Mouse (Mus musculus) thymus, adult 18-20 months (tissue): ENCODE measurements around the gene Itpk1.

Experiments used
- DNase-seq, 2 experiments: peaks; one replicate each; pipeline ENCODE4 v3.0.0; 2022; ENCODE audit warnings: mixed read lengths in 2 of 2

Gene Itpk1

GRCm38 (mm10) chr12:102704457-102705198 lies at the start of gene Itpk1:
Gene Itpk1, minus strand, starts transcription at chr12:102704930.
- DNase-seq: peak; percentile 42 to 50

GRCm38 (mm10) chr12:102748256-102748655 lies 43.5 kb upstream of the Itpk1 start:
- DNase-seq: no peak

DNA sequence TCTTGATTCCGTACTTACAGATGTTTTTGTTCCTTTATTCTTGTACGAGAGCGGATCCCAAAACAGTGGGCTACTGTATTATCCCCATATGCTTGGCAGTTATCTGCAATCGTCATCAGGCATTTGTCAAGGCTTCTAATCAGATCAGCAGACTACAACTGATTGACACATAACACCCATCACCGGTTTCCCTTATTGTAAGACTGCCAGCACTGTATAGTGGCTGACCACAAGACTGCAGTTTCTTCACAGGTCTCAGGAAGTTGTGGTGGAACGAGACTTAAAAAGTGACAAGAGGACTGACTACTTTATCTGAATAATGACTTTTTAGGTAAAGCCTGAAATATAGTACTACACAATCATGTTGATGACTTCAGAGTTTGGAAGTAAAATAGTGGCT lies 40.1 kb upstream of the Itpk1 start:
- DNase-seq: no peak

- DNase-seq: peak; percentile 84 to 85
Measured at GRCm38 (mm10) chr12:102743589-102744574, 39.2 kb upstream of the Itpk1 start, which contains the start of the genes Moap1 and Tmem251. Gene Moap1, minus strand, starts transcription at chr12:102743661. Gene Tmem251, plus strand, starts transcription at chr12:102743762.

DNA sequence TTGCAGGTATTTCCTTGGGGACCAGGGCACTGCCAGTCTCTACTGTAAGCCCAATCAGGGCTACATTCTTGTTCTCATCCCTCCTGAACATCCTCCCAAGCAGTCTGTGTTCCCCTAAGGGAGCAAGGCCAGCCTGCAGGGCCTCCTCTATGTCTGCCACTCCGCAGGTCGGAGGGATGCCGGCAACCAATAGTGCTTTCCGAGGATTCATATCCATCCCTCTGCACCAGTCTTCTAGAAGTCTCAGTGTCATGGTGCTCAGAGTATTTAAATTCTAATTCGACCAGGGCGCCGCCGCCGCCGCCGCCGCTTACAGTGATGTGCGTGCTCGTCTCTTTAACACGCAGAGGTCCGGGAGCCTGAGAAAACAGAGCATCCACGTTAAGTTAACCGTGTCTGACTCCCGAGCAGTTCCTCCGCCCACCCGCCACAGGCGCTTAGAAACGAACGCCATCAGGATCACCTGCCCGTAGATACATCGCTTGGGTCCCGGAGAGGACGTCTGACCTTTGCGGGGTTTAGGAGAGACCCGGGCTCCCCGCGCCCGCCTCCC lies 38.4 kb upstream of the Itpk1 start:
- no peak for DNase-seq

DNA sequence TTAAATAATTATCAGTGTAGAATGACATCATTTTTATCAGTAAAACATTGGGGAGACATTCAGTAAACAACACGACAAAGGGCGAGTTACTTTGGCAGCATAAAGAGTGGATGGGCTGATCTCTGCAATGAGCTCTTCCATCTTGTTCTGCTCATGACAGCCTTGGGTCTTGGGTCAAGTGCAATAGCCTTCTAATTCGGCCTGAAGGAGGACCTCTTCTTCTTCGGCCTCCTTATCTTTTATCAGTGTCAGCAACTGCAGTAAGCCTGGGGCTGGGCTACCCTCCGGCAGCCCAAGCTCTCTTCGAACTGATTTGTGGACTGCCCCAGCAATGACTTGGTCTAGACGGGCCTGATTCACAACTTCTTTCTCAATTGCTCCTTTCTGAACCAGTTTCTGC lies 37.3 kb upstream of the Itpk1 start:
- no peak for DNase-seq

- DNase-seq: no peak
Measured at GRCm38 (mm10) chr12:102740285-102740684, 35.6 kb upstream of the Itpk1 start.

DNA sequence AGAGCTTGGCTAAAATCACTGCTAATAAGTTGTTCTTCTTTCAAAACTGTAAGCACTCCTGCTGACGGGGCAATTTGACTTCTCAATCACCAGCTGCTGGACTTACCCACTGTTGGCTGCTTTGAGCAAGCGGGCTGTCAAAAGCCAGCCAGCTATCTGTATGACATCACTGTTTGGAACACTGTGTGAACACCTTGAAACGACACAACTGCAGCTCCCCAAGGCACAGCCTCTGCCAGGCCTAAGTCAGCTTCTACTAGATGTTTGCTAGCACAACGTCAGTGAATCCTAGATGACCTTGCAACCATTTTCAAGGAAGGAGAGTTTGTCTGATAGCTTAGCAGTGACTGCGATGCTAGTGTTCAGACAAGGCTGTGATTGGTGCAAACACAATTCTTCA lies 34.4 kb upstream of the Itpk1 start:
- no peak for DNase-seq

DNA sequence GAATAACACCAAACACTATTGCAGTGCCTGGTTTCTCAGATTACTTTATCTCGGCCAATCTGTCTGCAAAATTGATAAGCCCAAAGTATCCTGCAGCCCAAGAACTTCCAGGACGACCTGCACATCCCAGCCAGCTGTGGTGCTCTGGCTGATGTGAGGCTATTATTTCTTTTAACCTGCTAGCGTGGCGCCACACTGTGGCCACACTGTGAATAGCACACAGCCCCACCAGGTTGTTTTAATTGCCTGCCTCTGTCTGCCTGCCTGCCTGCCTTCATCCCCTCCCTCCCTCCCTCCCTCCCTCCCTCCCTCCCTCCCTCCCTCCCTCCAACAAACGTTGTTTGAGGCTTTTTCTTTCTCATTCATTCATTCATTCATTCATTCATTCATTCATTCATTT lies 28.7 kb upstream of the Itpk1 start:
- peak; percentile 23 to 25 for DNase-seq

DNA sequence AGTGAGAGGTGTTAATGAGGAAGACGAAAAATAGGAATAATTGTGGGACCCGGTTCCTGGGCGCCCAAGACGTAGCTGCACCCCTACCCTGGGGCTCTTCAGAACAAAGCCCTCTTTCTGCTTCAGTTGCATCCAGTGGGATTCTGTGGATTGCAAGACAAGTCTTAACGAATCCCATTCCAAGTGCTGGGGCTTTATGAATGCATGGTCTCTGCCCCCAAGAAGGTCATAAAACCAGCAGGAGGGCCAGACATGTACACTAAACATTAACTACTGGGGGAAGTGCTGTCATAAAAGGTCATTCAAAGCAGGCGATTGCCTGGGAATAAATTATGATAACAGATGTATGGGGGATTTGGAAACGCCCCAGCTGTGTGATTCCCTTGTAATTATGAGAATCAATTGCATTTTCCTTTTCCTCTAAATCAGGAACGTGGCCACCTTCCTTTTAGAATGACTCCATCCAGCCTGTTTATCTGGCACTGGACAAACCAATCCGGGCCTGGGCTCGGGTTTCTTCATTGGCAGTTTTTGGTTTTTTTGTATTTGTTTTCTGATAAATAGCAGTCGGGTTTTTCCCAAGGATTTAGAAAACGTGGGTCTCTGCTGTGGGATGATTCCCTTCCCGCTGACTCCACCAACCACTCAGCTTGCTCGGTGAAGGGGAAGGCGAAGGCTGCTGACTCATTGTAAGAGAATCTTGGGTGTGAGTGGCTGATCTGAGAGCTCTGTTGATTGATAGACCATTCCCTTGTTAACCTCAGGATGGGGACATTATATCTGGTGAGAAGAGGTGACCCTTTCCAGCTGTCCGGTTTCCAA lies 26.3 kb upstream of the Itpk1 start:
- no peak for DNase-seq

DNA sequence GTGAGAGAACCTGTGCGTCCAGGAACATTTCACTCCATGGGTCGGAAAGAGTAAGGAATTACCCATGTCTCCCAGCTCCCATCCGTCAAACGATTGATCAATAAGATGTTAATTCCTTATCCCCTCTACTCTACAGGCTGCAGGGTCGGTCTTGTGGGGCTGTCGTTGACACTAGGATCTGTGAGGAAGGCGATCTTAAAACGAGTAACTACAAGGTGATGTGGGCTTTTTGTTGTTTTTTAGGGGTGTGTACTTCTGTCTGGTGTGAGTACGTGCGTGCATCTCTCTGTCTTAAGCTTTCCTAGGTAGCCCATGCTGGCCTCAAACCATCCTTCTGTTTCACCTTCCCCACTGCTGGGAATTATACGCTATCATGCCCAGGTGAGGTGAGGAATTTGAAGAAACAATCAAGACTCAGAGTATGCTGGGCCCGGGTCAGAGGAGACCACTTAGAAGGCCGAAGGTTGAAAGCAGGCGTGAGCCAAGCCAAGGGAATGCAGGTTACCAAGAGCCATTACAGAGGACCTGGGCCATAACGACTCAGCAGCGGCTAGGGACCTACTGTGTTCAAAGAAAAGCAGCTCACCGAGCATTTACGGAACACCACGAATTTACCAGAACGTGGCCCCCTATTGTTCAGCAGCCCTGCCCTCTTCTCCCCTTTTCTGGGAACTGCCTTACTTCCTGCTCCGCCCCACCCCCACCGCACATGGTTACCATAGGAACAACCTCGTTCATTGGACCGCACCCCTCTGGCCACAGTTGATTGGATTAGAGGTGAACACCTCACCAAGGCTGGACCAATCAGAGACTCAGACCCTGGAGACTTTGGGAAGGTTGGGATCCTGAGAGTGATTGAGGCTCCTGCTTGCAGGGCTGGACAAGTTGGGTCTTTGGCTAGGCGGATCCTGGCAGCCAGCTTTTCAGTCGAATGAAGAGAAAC lies 25.4 kb upstream of the Itpk1 start:
- DNase-seq: peak in 1 of 2 experiments; percentile 42

GRCm38 (mm10) chr12:102725761-102726175 lies 21.0 kb upstream of the Itpk1 start:
- DNase-seq: no peak

DNA sequence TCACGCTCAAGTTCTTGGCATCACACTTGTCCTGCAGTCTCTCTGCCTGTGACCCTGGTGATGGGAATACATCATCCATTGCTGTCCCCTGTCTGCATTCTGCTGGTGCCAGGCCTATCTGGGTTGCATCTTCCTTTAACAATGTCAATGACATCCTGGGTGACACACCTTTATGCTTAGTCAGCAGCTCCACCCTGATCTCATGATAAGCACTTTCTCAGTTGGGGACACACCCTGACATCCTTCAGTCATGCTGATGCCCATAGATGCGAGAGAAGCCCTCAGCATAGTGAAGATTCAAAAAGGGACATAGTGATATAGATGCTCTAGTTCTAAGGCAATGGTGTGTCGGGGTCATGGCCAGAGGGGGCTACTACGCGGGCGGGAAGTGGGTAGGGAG lies 20.4 kb upstream of the Itpk1 start:
- DNase-seq: no peak

GRCm38 (mm10) chr12:102723861-102724260 lies 19.1 kb upstream of the Itpk1 start:
- DNase-seq: no peak

GRCm38 (mm10) chr12:102722966-102723365 lies 18.2 kb upstream of the Itpk1 start:
- DNase-seq: no peak

DNA sequence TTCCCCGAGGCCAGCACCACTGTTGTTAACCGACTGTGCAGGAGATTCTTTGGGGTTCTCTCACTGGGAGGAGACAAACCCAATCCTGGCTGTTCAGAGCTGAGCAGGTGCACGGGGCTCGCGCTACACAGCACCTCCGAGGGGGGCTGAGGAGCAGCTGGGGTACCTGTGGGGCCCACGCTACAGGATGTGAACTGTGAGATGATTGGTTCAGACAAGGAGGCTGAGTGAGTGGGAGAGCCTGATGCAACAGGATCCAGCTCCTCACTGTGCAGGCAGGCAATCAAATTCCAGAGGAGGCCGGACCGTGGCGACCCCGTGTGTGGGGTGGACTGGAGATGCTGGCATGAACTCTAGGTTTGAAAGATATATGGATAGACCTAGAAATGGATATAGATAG lies 17.7 kb upstream of the Itpk1 start:
- DNase-seq: peak in 1 of 2 experiments; percentile 48

DNA sequence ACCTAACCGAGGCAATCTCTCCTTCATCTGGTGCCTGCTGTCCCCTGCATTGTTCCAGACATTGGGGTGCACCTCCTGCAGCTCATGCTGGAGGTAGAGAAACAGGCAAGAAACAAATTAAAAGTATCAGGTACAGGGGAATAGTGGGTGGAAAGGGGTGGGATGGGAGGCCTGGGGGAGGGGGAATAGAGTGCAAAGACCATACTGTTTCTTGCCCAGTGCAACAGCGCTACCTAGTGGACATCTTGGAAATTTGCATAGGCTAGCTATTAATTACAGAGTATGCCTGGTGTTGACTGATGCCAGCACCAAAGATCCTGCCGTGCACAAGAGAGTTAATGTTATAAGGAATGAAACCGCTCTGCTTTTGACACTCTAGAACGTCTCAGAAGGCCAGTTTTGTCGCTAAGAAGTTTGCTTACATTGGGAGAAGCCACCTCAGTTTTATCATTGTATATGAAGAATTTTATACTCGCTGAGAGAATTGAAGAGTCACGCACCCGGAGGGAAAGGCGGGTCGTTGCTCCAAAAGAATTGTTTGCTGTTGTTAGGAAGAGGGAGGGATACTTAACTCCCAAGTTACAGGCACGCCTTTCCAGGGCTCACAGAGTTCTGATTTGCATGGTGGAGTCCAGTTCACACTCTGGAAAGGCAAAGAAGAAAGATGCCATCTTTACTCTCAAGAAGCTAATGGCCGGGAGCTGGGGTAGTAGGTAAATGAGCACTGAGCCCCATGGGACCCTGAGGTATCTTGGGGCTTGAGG lies 15.0 kb upstream of the Itpk1 start:
- DNase-seq: peak in 1 of 2 experiments; percentile 16

DNA sequence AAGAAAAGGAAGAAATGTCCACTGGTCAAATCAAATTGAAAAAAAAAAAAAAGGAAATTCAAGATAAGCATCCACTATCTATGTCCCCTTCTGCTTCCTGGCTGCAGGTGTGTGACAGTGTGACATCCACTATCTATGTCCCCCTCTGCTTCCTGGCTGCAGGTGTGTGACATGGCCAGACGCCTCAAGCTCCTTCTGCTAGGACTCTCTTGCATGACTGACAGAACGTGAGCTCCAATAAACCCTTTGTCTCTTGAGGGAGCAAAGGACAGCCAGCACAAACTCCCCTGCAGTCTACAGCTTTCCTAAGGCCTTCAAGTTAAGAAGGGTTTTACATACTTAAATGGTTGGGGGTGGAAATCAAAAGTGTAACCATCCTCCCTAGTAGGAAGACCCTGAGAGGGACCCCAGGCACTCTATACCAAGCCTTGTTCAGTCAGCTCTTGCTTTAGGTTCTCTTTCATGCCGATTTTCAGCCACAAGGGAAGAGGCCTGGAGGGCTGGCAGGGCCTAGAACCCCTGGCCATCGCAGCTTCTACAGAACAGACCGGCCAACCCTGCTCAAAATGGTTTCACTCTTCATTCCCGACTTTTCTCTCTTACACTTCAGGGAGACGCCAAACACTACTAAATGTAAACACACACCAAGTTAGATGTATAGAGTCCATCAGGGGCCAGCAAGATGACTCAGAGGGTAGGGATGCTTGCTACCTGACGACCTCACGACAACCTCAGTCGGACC lies 10.1 kb upstream of the Itpk1 start:
- no peak for DNase-seq

- no peak for DNase-seq
Measured at GRCm38 (mm10) chr12:102714116-102714515, 9.4 kb upstream of the Itpk1 start.
